Mouse (Mus musculus) lung, postnatal 36 days (tissue): ENCODE measurements around the gene Mlph.

Experiments
- DNase-seq: peaks from one replicate; pipeline ENCODE4 v3.0.0; 2022; ENCODE audit warnings: mixed read lengths

Gene Mlph

GRCm38 (mm10) chr1:90914948-90915569 lies at the start of gene Mlph:
Mlph (plus strand) TSS chr1:90915085.
- DNase-seq = peak; percentile 82

- no peak for DNase-seq
These were observed 48.2 kb upstream of the Mlph start for GRCm38 (mm10) chr1:90866734-90867133.

- no peak for DNase-seq
These were observed 44.3 kb upstream of the Mlph start for GRCm38 (mm10) chr1:90870581-90870980.

GRCm38 (mm10) chr1:90875371-90875770 lies 39.5 kb upstream of the Mlph start:
- DNase-seq = no peak

GRCm38 (mm10) chr1:90875961-90876360 lies 38.9 kb upstream of the Mlph start:
- DNase-seq = peak; percentile 30

GRCm38 (mm10) chr1:90876486-90877270 lies 38.2 kb upstream of the Mlph start:
- DNase-seq = peak; percentile 86

GRCm38 (mm10) chr1:90885771-90886460 lies 29.0 kb upstream of the Mlph start:
- no peak for DNase-seq

GRCm38 (mm10) chr1:90894521-90894920 lies 20.4 kb upstream of the Mlph start:
- no peak for DNase-seq

- no peak for DNase-seq
These were observed 19.9 kb upstream of the Mlph start for GRCm38 (mm10) chr1:90895004-90895403.

GRCm38 (mm10) chr1:90896281-90896680 lies 18.6 kb upstream of the Mlph start:
- no peak for DNase-seq

- DNase-seq = peak; percentile 75
These were observed 18.0 kb upstream of the Mlph start for GRCm38 (mm10) chr1:90896741-90897361.

- DNase-seq = no peak
These were observed 16.9 kb upstream of the Mlph start for GRCm38 (mm10) chr1:90898012-90898411.

- no peak for DNase-seq
These were observed 15.1 kb upstream of the Mlph start for GRCm38 (mm10) chr1:90899816-90900215.

- DNase-seq = peak; percentile 68
These were observed 14.5 kb upstream of the Mlph start for GRCm38 (mm10) chr1:90900406-90900805.

GRCm38 (mm10) chr1:90901246-90901645 lies 13.6 kb upstream of the Mlph start:
- no peak for DNase-seq

GRCm38 (mm10) chr1:90901681-90902208 lies 13.1 kb upstream of the Mlph start:
- DNase-seq = no peak

- no peak for DNase-seq
These were observed 12.1 kb upstream of the Mlph start for GRCm38 (mm10) chr1:90902751-90903150.

- DNase-seq = no peak
These were observed 11.5 kb upstream of the Mlph start for GRCm38 (mm10) chr1:90903211-90903945.

GRCm38 (mm10) chr1:90903971-90904458 lies 10.9 kb upstream of the Mlph start:
- DNase-seq = peak; percentile 42

- DNase-seq = no peak
These were observed 10.0 kb upstream of the Mlph start for GRCm38 (mm10) chr1:90904729-90905404.

- DNase-seq = peak; percentile 79
These were observed 8.5 kb upstream of the Mlph start for GRCm38 (mm10) chr1:90906357-90906756.

- peak; percentile 42 for DNase-seq
These were observed 5.7 kb upstream of the Mlph start for GRCm38 (mm10) chr1:90909161-90909560.
